Mouse (Mus musculus) liver, embryonic 14.5 days (tissue): ENCODE results near the gene Cyp2d40.

Experiments used
- CTCF ChIP-seq: IDR thresholded peaks from 2 replicates; pipeline ENCODE4 v1.5.1; 2016; ENCODE audit warnings: antibody characterized with exemption, low read depth, control low read depth
- EP300 ChIP-seq: IDR thresholded peaks from 2 replicates; pipeline ENCODE4 v1.6.1; 2016; ENCODE audit warnings: antibody characterized with exemption, low read depth

DNA sequence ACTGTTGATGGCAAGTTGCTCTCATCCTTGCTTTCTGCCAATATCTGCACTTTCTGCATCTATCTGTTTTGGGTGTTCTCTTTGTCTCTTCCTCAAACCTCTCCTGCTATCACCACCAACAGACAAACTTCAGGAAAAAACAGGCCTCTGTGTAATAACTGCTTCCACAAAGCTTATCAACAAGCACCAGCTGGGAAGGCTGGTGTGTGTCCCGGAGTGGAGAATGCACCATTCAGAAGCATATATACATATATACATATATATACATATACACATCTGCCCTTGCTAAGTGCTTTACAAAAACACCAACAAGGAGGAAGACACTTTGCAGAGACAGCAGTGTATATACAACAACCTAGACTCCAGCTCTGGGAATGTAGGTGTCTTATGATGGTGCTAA, 46.6 kb upstream of the Cyp2d40 start:
- TF ChIP-seq CTCF: no peak
- TF ChIP-seq EP300: peak; percentile 78
